22 mouse cellular contexts compared by ENCODE assay signal in the genomic region with DNA sequence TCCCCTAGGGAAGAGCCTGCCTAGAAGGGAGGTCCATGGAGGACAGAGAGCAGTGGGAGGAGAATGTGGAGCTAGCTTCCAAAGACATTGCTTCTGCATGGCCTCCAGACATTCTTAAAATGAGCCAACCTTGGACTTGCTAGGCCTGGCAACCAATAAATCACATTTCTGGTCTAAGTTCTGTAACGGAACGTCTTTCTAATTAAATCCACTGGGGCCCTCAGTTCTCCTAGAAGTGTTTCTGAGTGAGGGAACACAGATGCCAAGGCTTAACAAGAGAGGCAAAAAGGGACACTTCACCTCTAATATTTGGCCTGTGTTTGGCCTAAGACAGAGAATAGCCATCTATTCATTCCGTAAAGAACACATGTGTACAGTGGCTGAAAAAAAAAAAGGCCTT.
DNase-seq lines count a peak whose midpoint lies in the region; ATAC-seq lines count a peak whose summit lies in the region.
"Had no signal": no experiment of that assay in that cellular context is flagged by ENCODE, and none has a peak within 500 bp of the region (broad histone marks: within the 10 kb centered on the region; RNA-seq: fewer than 3 reads in every experiment).

No protein-coding gene starts in this region.

- no peak overlapping the region for H3K9ac ChIP-seq in kidney, embryonic 15.5 days
- H3K9ac ChIP-seq in embryonic facial prominence, embryonic 13.5 days = no peak overlapping the region
- H3K9ac ChIP-seq in limb, embryonic 11.5 days (ENCODE audit: low read length) = no peak overlapping the region
- no peak overlapping the region for H3K9ac ChIP-seq in forebrain, embryonic 12.5 days
- H3K9ac ChIP-seq: forebrain, embryonic 13.5 days; hindbrain, embryonic 12.5 days had no signal

- H3K4me1 ChIP-seq in kidney, embryonic 15.5 days = peaks cover 21% of the 10 kb centered on the region
- peaks cover 35% of the 10 kb centered on the region for H3K4me1 ChIP-seq in embryonic facial prominence, embryonic 10.5 days
- peaks cover 18% of the 10 kb centered on the region for H3K4me1 ChIP-seq in embryonic facial prominence, embryonic 13.5 days
- H3K4me1 ChIP-seq in limb, embryonic 11.5 days (ENCODE audit: control insufficient read depth, insufficient read depth, low read length) = peaks cover 17% of the 10 kb centered on the region
- 0 out of 2 replicates have a peak, but pooled peaks cover 9% of the 10 kb centered on the region for H3K4me1 ChIP-seq in forebrain, embryonic 12.5 days

- no peak for DNase-seq in kidney, postnatal 4 days
- DNase-seq in embryonic facial prominence, embryonic 10.5 days (ENCODE audit: low spot score) = no peak
- DNase-seq in limb, embryonic 11.5 days (ENCODE audit: low spot score) = no peak
- DNase-seq in gastrocnemius, postnatal 14 days = no peak
- DNase-seq in layer of hippocampus, adult 9-11 months = no peak
- DNase-seq: B cell, adult 2 months; cerebellum, adult 11 months; cerebellum, adult 9-11 months; kidney, adult 18-20 months; layer of hippocampus, postnatal 36 days; liver; right cerebral cortex, postnatal 14 days had no signal

- H3K27ac ChIP-seq in kidney, embryonic 15.5 days = 0 out of 2 replicates have a peak overlapping the region, but pooled peaks have one; percentile 58
- H3K27ac ChIP-seq in embryonic facial prominence, embryonic 10.5 days (replicated peaks) = peak overlapping the region; percentile 81
- no peak overlapping the region for H3K27ac ChIP-seq in embryonic facial prominence, embryonic 13.5 days
- H3K27ac ChIP-seq in limb, embryonic 11.5 days (replicated peaks; ENCODE audit: low read depth, low read length) = peak overlapping the region; percentile 85
- H3K27ac ChIP-seq in forebrain, embryonic 12.5 days = no peak overlapping the region
- H3K27ac ChIP-seq: forebrain, embryonic 13.5 days; hindbrain, embryonic 12.5 days; stomach, postnatal 0 days had no signal

- intact Hi-C loops in gastrocnemius, postnatal 14 days (cut with DNase I; ENCODE audit: low total_unique reads) = no loop called here

- H3K36me3 ChIP-seq in kidney, embryonic 15.5 days = peaks cover 4% of the 10 kb centered on the region; the same call in 1 of the 2 replicates
- no peaks in the 10 kb centered on the region for H3K36me3 ChIP-seq in embryonic facial prominence, embryonic 10.5 days (replicated peaks)
- H3K36me3 ChIP-seq in embryonic facial prominence, embryonic 13.5 days = no peaks in the 10 kb centered on the region
- no peaks in the 10 kb centered on the region for H3K36me3 ChIP-seq in limb, embryonic 11.5 days (ENCODE audit: control insufficient read depth, insufficient read depth, low read length)
- no peaks in the 10 kb centered on the region for H3K36me3 ChIP-seq in forebrain, embryonic 12.5 days (replicated peaks)
- H3K36me3 ChIP-seq: G1E; heart, embryonic 10.5 days; hindbrain, embryonic 12.5 days had no signal

- H3K9me3 ChIP-seq in kidney, embryonic 15.5 days (replicated peaks) = no peaks in the 10 kb centered on the region
- no peaks in the 10 kb centered on the region for H3K9me3 ChIP-seq in embryonic facial prominence, embryonic 10.5 days
- no peaks in the 10 kb centered on the region for H3K9me3 ChIP-seq in embryonic facial prominence, embryonic 13.5 days
- H3K9me3 ChIP-seq in limb, embryonic 11.5 days (ENCODE audit: control insufficient read depth, low read length) = no peaks in the 10 kb centered on the region
- no peaks in the 10 kb centered on the region for H3K9me3 ChIP-seq in forebrain, embryonic 12.5 days
- H3K9me3 ChIP-seq: forebrain, embryonic 13.5 days; G1E; heart, embryonic 10.5 days; hindbrain, embryonic 12.5 days had no signal

- no peak for ATAC-seq in kidney, embryonic 15.5 days (replicated peaks; ENCODE audit: low FRiP score)
- no peak for ATAC-seq in embryonic facial prominence, embryonic 13.5 days (ENCODE audit: insufficient number of reproducible peaks, insufficient read depth, low FRiP score, low TSS enrichment, low read depth)
- 0 out of 2 replicates have a peak, but pooled peaks have one; percentile 10 for ATAC-seq in limb, embryonic 11.5 days (ENCODE audit: insufficient number of reproducible peaks, low FRiP score, low TSS enrichment, low read depth)
- no peak for ATAC-seq in forebrain, embryonic 12.5 days (ENCODE audit: low FRiP score)
- ATAC-seq: forebrain, embryonic 13.5 days had no signal

- H3K4me2 ChIP-seq in kidney, embryonic 15.5 days = peak overlapping the region; percentile 34
- peak overlapping the region; percentile 43 for H3K4me2 ChIP-seq in embryonic facial prominence, embryonic 13.5 days
- peak overlapping the region; percentile 5; the same call in 1 of the 2 replicates for H3K4me2 ChIP-seq in limb, embryonic 11.5 days (ENCODE audit: low read depth, severe bottlenecking)
- no peak overlapping the region for H3K4me2 ChIP-seq in forebrain, embryonic 12.5 days
- H3K4me2 ChIP-seq: forebrain, embryonic 13.5 days; hindbrain, embryonic 12.5 days had no signal

- no peak overlapping the region for H3K4me3 ChIP-seq in kidney, embryonic 15.5 days (replicated peaks)
- no peak overlapping the region; the same call in 1 of the 2 replicates for H3K4me3 ChIP-seq in embryonic facial prominence, embryonic 10.5 days
- H3K4me3 ChIP-seq in embryonic facial prominence, embryonic 13.5 days = no peak overlapping the region
- no peak overlapping the region for H3K4me3 ChIP-seq in limb, embryonic 11.5 days (ENCODE audit: low read depth, low read length)
- H3K4me3 ChIP-seq in forebrain, embryonic 12.5 days (replicated peaks) = no peak overlapping the region
- H3K4me3 ChIP-seq: forebrain, embryonic 13.5 days; hindbrain, embryonic 12.5 days had no signal

- 41% methylated on average over 3 of the region's 3 CpGs for WGBS in kidney, embryonic 15.5 days
- 36% methylated on average over 3 of the region's 3 CpGs for WGBS in embryonic facial prominence, embryonic 10.5 days
- 24% methylated on average over 3 of the region's 3 CpGs for WGBS in embryonic facial prominence, embryonic 13.5 days
- whole genome bisulfite sequencing in limb, embryonic 11.5 days = 8% methylated on average over 3 of the region's 3 CpGs
- WGBS in forebrain, embryonic 12.5 days = 72% methylated on average over 3 of the region's 3 CpGs

- no peaks in the 10 kb centered on the region for H3K27me3 ChIP-seq in kidney, embryonic 15.5 days
- H3K27me3 ChIP-seq in embryonic facial prominence, embryonic 10.5 days (replicated peaks; ENCODE audit: low read depth, poor library complexity, severe bottlenecking) = peaks cover 8% of the 10 kb centered on the region; the same call in 1 of the 2 replicates
- H3K27me3 ChIP-seq in embryonic facial prominence, embryonic 13.5 days = no peaks in the 10 kb centered on the region
- no peaks in the 10 kb centered on the region for H3K27me3 ChIP-seq in limb, embryonic 11.5 days (ENCODE audit: control insufficient read depth, insufficient read depth, low read length)
- H3K27me3 ChIP-seq in forebrain, embryonic 12.5 days = peaks cover 14% of the 10 kb centered on the region; the same call in 1 of the 2 replicates
- H3K27me3 ChIP-seq: CH12.LX; forebrain, embryonic 13.5 days; hindbrain, embryonic 12.5 days; Patski had no signal

Comparison
In these comparisons a context has a peak if more than half of its experiments do, and no peak if none do; other contexts are left out.
1. H3K27ac ChIP-seq: peak in kidney, embryonic 15.5 days (single experiment), embryonic facial prominence, embryonic 10.5 days (single experiment) and limb, embryonic 11.5 days (single experiment); none in embryonic facial prominence, embryonic 13.5 days (single experiment) and forebrain, embryonic 12.5 days (single experiment).